Mouse (Mus musculus): ENCODE measurements around the gene Cldn19. TPM values are rescaled to one million over a fixed set of nuclear protein-coding genes. Genes with fewer than 3 reads are reported as not detected.

Cldn19 gene
- polyA plus RNA-seq, 1 experiment from 2014 or later = 0.22 TPM

Other genes with a start within 250 kb of the Cldn19 start
- gene Slc2a1, start 146.7 kb upstream of the Cldn19 start, polyA plus RNA-seq (2016; fragmentation: Nextera tagmentation; extraction: Ambion mirVana) = 116 TPM in 2 replicates
- 7.7 and 12.0 TPM in 2 replicates for gene Zfp691, start 81.2 kb upstream of the Cldn19 start, polyA plus RNA-seq (2016; fragmentation: Nextera tagmentation; extraction: Ambion mirVana)
- gene Ermap, start 65.4 kb upstream of the Cldn19 start, polyA plus RNA-seq (2016; fragmentation: Nextera tagmentation; extraction: Ambion mirVana) = 5.7 and 6.4 TPM in 2 replicates
- gene Svbp, start 60.1 kb upstream of the Cldn19 start, polyA plus RNA-seq (2016; fragmentation: Nextera tagmentation; extraction: Ambion mirVana) = 168 and 190 TPM in 2 replicates
- gene Tmem269, start 37.2 kb upstream of the Cldn19 start, polyA plus RNA-seq (2016; fragmentation: Nextera tagmentation; extraction: Ambion mirVana) = 0.20 TPM in 1 of 2 replicates, not detected in the other
- 34.4 and 39.5 TPM in 2 replicates for gene AU022252, start 22.7 kb upstream of the Cldn19 start, polyA plus RNA-seq (2016; fragmentation: Nextera tagmentation; extraction: Ambion mirVana)
- gene P3h1, start 22.5 kb upstream of the Cldn19 start, polyA plus RNA-seq (2016; fragmentation: Nextera tagmentation; extraction: Ambion mirVana) = 14.6 and 17.7 TPM in 2 replicates
- gene Ybx1, start 39.2 kb downstream of the Cldn19 start, polyA plus RNA-seq (2016; fragmentation: Nextera tagmentation; extraction: Ambion mirVana) = 1,189 and 1,315 TPM in 2 replicates
- gene Ppih, start 65.1 kb downstream of the Cldn19 start, polyA plus RNA-seq (2016; fragmentation: Nextera tagmentation; extraction: Ambion mirVana) = 86.7 and 96.4 TPM in 2 replicates
- gene Ccdc30, start 160.1 kb downstream of the Cldn19 start, polyA plus RNA-seq (2016; fragmentation: Nextera tagmentation; extraction: Ambion mirVana) = 11.7 and 15.7 TPM in 2 replicates
- gene Ppcs, start 167.0 kb downstream of the Cldn19 start, polyA plus RNA-seq (2016; fragmentation: Nextera tagmentation; extraction: Ambion mirVana) = 20.0 and 21.0 TPM in 2 replicates
- 0.20 TPM in 1 of 2 replicates, not detected in the other for gene Zmynd12, start 167.4 kb downstream of the Cldn19 start, polyA plus RNA-seq (2016; fragmentation: Nextera tagmentation; extraction: Ambion mirVana)
- gene Rimkla, start 237.2 kb downstream of the Cldn19 start, polyA plus RNA-seq (2016; fragmentation: Nextera tagmentation; extraction: Ambion mirVana) = 8.9 and 9.3 TPM in 2 replicates

Measured in midbrain, embryonic 12.5 days (tissue).